Mouse (Mus musculus) T-cell, adult 2 months (primary cell): ENCODE data around the gene Thap7.
A peak's percentile ranks its signal among the peaks of the same experiment; 100 is the strongest.

ENCODE experiments used
- DNase-seq: peaks from one replicate; pipeline ENCODE4 v3.0.0; 2022; ENCODE audit warnings: low spot score

The Thap7 gene

GRCm38 (mm10) chr16:17488478-17489468 lies 42.2 kb downstream of the Thap7 start:
- peak; percentile 31 for DNase-seq

GRCm38 (mm10) chr16:17486505-17486904 lies 44.4 kb downstream of the Thap7 start:
- DNase-seq: peak; percentile 33

- no peak for DNase-seq
These were observed 49.5 kb downstream of the Thap7 start for GRCm38 (mm10) chr16:17481465-17481864.

- peak; percentile 7 for DNase-seq
These were observed 52.5 kb downstream of the Thap7 start for GRCm38 (mm10) chr16:17478331-17478943.
